Mouse (Mus musculus) thymus, postnatal 4 days (tissue): ENCODE data around the gene Grin3b.

Experiments
- DNase-seq: peaks from one replicate; pipeline ENCODE4 v3.0.0; 2021

Gene Grin3b

DNA sequence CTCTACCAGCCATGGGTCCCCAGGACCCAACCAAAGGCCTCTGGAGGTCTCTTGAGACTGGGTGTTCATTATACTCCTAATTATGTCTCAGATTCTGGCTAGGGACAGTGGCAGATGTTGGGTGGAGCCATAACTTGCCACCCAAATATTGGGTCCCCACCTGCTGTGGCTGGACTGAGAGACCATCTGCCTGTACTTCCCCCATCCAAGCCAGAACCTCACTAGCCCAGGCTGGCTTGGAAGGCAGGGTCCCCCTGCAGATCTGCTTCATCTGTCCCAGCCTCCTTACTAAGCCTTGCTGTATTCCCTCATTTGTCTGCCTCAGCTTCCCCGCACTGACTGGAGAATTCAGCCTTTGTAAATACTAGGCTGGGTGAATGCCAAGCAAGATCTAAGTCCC, 2.3 kb upstream of the Grin3b start:
- no peak for DNase-seq

DNA sequence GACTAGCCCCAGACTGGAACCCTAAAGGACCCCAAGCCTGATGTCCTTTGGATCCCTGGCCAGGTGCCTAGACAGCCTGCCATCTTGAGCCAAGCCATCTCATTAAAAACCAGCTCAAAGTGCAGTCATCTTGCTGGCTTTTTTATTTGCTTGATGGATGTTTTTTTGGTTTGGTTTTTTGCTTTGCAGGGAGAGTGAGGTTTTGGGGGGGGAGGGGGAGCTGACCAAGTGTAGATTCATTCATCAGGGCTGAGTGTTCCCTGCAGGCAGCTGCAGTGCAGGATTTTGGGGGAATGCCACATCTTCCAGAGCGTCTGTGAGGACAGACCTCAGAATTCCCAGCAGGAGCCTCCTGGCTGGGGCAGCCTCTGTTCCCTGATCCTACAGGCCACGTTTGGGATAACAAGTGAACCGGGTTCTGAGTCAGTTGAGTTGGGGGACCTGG, 1.4 kb upstream of the Grin3b start:
- no peak for DNase-seq

DNA sequence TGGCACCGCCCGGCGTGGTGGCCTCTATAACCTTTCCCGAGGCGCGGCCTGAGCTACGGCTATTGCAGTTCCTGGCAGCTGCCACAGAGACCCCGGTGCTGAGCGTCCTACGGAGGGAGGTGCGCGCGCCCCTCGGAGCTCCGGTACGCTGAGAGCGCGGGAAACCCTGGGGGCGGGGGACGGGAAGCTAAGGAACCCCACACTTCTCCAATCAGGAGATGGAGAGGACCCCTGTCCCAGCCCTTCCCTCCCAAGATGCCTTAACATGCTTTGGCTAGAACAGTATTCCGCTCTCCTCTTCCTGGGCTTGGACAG, 625 bp downstream of the Grin3b start:
- no peak for DNase-seq

DNA sequence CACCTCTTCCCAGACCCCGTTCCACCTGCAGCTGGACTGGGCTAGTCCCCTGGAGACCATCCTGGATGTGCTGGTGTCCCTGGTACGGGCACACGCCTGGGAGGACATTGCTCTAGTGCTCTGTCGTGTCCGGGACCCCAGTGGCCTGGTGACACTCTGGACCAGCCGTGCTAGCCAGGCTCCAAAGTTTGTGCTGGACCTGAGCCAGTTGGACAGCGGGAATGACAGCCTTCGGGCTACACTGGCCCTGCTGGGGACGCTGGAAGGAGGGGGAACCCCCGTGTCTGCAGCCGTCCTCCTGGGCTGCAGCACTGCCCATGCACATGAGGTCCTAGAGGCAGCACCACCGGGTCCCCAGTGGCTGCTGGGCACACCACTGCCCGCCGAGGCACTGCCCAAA, 2.3 kb downstream of the Grin3b start:
- DNase-seq = no peak

DNA sequence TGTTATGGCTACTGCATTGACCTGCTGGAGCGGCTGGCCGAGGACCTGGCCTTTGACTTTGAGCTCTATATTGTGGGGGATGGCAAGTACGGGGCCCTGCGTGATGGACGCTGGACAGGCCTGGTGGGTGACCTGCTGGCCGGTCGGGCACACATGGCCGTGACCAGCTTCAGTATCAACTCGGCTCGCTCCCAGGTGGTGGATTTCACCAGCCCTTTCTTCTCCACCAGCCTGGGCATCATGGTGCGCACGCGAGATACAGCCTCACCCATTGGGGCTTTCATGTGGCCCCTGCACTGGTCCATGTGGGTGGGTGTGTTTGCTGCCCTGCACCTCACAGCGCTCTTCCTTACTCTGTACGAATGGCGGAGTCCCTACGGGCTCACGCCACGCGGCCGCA, 3.6 kb downstream of the Grin3b start:
- DNase-seq = no peak

DNA sequence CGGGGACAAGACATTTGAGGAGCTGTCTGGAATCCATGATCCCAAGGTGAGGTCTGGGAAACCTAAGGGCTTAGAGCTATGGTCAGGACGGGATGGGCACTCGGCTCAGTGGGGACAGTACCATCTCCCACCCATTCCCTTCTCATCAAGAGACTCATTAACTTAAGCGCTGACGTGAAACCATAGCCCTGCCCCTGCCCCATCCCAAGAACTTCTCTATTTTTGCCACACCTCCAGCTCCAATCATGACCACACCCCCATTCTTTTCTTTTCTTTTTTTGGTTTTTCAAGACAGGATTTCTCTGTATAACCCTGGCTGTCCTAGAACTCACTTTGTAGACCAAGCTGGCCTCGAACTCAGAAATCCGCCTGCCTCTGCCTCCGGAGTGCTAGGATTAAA, 4.2 kb downstream of the Grin3b start:
- DNase-seq = no peak

DNA sequence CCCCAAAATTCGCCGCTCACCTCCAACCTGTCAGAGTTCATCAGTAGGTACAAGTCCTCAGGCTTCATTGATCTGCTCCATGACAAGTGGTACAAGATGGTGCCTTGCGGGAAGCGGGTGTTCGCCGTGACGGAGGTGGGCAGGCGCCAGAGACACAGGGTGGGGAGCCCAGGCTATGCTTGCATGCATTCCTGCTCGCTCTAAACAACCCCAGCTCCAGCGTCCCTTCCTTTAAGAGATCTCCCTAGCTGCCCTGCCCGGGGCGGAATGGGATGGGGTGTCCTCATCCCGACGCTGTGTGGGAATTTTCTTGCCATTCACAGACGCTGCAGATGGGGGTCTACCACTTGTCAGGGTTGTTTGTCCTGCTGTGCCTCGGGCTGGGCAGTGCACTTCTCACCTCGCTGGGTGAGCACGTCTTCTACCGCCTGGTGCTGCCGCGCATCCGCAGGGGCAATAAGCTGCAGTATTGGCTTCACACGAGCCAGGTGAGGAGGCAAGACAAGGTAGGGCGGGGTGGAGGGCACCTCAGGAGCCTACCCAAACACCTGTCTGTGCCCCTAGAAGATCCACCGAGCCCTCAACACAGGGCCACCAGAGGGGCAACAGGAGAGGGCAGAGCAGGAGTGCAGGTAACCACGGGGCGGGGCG, 5.7 kb downstream of the Grin3b start:
- no peak for DNase-seq

DNA sequence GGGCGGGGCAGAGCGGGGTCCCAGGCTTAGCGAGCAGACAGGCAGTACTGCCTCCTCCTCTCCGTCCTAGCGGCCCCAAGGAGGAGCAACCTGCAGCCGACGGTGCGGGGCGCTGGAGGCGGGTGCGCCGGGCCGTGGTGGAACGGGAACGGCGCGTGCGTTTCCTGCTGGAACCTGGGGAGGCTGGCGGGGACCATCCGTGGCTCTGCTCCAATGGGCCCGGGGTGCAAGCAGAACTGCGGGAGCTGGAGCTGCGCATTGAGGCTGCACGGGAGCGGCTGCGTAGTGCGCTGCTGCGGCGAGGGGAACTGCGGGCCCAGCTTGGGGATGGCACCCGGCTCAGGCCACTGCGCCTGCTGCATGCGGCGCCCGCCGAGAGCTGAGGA, 6.2 kb downstream of the Grin3b start:
- no peak for DNase-seq

DNA sequence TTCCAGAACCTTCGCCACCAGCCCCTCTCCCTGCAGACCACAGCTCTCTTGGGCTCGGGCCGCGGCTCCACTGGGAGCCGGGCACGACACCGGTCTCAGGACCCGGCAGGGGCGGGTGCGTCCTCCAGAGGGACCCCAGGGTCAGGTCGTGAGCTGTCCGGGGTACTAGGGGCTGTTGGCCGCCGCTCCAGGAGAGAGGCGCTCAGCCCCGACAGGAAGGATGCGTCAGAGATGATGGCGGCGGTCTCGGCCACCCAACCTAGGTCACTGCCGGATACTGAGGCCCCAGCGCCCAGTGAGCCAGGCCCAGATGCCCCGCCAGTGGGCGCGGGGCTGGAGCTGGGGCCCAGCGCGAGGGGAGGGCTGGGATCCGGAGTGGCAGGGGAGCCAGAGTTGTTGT, 6.8 kb downstream of the Grin3b start:
- DNase-seq = no peak

DNA sequence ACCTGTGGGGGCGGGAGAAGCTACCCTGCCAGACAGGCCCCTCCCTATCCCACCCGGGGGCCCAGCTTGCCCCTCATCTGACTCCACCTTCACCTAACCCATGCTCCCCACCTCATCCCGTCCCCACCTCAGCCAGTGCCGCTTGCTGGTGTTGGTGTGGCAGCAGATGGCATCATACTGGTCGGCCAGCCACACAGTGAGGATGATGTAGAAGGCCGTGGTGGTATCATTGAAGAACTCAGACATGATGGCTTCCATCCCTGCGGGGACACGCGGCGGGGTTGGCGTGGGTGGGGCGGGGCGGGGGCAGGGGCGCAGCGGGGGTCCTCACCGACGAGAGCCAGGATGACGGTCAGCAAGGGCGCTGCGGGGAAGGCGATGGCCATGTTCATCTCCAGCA, 7.5 kb downstream of the Grin3b start:
- DNase-seq = no peak

DNA sequence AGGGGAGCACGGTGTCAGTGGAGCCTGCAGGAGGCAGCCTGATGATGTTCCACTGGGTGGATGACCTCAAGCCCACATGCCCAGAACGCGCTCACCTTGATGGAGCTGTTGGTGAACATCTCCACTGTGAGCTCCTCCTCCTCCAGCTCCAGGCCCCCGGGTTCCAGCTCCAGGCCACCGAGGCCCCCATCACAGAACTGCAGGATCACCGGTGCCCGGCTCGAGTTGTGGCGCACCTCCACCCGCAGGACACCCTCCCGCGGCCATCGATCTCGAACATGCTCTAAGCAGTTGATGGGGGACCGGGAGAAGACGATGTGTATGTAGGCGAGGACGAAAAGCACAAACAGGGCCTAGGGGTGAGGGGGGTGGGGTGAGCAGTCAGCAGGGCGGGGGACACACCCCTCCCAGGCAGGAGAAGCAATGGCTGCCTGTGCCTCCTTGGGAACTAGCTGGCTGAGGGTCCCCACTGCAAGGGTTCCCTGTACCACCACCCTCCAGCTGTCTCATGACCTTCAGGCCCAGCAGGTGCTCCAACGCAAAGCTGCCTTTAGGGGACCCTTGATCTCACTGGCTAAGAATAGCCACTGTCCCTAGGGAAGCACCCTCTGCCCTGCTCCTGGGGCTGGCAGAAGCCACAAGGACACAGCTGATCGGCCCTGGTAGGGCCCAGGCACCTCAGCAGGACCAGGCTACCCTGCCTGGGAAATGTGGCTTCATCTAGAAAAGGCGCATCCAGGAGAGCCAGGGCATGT, 9.1 kb downstream of the Grin3b start:
- peak; percentile 16 for DNase-seq

DNA sequence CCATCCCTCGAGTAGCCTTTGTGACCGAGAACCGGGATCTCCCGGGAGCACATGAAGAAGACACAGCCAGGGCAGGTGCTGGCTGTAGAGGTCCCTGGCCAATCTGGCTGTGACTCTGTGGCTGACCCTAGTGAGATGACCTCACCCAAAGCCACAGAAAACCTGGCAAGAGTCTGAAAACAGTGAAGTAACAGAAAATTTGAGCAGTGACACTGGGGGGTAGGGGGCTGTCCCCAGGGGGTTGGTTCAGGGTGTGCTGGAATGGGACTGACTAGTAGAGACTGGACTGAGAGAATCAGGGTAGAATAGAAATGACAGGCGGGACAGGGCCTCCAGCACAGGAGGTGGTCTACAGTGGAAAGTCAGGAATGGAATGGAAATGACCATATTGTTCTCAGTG, 12.7 kb downstream of the Grin3b start:
- DNase-seq = no peak

DNA sequence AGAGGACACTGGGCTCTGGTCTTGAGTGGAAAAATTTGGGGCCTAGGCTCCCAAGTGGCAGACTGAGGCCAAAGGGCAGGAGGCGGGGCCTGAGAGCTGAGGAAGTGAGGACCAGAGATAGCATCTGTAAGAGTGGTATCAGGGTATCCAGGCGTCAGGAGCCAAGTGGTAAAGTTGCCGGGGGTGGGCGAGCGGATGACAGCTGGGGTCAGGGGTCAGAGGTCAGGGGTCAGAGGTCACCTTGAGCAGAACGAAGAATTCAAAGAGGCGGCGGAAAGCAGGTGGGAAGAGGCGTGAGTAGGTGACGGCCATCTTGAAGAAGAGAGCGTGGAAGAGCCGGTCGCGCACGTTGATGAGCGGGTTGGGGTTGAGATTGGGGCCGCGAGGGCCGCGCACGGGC, 13.2 kb downstream of the Grin3b start:
- DNase-seq = peak; percentile 86

DNA sequence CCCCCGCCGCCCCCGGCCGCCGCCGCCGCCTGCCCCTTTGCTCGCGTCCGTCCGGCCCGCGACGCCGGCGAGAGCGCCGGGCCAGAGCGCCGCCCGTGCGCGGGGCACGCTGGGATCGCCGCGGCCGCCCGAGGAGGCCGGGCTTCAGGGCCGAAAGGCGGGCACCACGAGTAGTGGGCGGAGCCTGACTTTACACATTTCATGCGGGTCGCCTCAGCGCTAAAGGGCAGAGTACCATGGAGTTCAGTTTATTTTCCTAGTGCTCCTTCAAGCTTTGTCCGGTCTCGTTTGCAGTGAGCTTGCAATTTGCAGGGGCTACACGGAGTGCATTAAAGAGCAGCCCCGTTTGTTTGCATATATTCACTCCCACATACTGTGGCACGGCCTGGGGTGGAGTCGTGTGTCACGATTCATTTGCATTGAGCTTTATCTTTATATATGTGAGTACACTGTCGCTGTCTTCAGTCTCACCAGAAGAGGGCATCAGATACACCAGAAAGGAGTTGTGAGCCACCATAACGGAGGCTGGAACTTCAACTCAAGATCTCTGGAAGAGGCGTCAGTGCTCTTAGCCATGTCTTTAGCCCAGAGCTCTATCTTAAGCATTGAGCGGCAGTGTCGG, 13.8 kb downstream of the Grin3b start, which contains the start of gene Tmem259:
TSS of gene Tmem259 (minus strand) at position 136 of the 622 bp plus-strand sequence.
- peak; percentile 91 for DNase-seq

DNA sequence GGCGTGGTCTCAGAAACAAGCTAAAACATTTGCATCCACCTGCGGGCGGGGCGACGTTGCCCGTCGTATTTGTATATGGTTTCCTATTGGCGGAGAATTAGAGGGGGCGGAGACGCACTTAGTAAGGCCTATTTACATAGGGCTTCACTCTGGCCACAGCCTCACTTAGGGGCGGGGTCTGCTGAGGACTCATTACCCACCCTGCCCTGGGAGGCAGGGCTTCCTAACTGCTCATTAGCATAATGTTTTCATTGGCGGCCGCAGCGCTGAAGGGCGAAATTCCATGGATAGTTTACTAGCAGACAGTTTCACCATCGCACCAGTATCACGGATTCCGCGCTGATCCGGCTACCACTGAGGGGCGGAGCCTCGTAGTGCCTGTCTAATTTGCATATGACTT, 14.4 kb downstream of the Grin3b start:
- peak; percentile 94 for DNase-seq

DNA sequence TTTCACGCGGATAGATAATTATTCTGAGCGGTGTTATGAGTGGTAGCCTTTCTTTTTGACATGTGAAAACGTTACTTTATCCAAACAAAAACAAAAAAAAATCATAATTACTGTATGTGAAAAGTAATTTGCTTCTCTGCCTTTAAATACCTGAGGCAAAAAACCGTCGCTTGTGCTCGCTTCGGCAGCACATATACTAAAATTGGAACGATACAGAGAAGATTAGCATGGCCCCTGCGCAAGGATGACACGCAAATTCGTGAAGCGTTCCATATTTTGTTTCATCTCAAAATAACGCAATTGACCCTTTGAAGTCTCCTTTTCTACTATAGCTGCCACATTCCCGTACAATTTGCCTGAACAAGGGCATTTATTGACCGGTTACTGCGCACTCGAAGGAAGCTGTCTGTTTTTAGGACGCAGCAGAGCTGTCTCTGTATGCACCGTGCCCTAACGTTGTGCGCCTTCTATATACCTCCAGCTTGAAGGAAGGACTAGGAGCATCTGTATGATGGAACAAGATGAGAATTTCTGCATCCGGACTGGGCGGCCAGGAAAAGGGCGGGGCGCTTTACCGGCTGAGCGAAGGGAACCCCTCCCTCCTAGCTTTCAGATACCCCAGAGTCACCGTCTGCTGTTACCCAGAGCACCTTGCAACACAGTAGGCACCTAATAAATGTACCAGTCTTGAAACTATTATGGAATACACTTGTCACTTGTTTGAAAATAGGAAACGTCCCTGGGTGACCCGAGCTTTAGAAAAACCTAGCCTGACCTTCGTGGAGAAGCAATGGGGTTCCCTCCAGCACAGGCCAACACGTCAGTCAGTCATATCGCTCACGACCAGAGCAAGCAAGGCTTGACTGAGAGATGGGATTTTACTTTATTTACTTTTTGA, 15.1 kb downstream of the Grin3b start:
- DNase-seq = peak; percentile 81

DNA sequence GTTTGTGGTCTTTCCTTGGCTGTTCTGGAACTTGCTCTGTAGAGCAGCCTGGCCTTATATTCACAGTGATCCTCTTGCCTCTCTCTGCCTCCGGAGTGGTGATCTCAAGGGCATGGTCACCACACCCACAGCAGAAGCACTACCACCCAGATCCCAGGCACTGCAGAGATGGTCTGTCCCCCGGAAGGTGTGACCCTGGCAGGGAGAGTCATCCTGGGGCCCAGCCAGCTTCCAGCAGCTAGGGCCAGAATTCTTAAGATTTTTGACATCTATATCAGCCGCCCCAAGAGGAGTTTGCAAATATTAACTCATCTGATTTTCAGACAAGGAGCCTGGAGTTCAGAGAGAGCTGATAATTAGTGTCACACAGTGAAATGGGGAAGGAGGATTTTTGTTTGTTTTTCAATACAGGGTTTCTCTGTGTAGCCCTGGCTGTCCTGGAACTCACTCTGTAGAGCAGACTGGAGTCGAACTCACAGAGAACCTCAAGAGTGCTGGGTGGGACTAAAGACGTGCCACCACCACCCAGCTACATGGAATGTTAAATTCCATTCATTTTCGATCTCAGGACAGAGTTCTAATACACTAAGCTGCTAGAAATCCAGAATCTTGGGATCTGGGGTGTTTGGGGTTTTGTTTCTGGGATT, 15.8 kb downstream of the Grin3b start:
- no peak for DNase-seq

DNA sequence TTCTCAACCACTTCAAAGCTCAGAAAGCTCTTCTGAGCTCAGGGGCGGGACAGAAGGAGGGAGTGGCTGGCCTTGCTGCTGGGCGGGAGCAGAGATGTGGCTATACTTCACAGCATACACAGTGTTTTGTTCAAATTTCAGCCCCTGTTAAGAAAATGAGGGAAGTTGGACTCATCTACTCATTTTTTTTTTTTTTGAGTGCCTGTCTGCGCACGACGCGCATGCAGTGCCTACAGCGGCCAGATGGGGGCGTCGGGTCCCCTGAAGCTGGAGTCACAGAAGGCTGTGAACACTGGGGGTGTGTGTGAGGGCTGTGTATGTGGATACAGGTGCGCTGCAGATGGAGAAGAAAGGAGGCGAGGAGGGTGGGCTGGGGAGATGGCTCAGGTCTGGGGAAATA, 16.4 kb downstream of the Grin3b start:
- DNase-seq = peak; percentile 97

DNA sequence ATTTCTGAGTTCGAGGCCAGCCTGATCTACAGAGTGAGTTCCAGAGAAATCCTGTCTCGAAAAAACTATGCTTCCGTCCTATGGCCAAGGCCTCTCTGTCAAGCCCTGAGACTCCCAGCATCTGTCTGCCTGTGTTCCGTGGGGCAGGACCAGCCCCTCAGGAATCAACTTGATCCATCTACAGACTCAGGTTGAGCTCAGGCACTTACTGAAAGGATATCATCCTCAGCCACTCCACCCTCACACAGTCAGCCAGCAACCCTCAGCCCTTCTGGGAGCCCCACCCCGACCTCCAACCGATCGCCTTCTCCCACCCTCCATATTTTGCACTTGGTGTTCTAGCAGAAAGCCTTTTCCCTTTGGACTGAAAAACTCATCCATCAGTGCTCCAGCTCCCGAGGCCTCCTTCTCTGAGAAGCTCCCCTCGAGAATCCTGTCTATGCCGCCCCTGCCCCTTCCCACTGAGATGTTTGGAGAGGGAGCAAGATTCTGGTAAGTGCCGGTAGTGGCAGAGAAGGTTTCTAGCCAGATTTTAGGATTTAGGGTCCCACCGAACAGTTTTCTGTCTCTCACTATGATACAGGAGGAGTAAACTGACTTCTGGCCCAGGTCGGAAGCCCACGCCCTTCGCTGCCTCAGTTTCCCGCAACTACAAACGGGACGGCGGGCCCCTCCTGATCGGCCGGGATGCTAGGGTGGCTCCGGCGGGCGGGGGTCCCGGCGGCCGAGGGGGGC, 17.4 kb downstream of the Grin3b start:
- no peak for DNase-seq

DNA sequence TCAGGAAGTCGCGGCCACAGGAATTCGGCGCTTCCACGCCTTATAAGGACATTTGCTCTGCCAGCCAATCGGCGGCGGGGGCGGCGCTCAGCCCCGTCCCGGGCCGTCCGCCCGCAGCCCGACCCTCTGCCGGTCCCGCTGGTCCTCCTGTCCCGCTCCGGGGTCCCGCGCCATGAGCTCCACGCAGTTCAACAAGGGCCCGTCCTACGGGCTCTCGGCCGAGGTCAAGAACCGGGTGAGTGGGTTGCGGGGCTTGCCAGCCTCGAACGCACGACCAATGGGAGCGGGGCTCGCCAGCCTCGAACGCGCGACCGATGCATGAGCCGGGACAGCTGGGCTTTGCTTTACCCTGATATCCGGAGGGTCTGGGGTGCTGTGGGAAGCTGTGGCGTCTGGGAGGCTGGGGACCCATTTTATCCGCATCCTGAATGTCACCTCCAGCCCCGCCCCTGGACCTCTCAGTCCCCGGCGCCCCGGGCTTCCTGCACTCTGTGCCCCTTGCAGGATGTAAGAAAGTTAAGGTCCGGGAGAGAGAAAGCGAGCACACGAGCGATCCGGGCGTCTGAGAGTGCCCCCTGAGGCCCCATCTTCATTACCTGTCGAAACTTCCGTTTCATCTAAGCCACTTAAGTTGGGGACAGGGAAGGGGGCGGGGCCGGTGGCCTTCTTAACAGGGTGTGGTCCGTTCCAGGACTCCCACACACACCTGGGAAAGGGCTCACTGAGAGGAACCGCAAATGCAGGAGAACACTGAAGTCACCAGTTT, 18.2 kb downstream of the Grin3b start, which contains the start of gene Cnn2:
TSS of gene Cnn2 (plus strand) at position 79 of the 766 bp plus-strand sequence.
- peak; percentile 74 for DNase-seq

DNA sequence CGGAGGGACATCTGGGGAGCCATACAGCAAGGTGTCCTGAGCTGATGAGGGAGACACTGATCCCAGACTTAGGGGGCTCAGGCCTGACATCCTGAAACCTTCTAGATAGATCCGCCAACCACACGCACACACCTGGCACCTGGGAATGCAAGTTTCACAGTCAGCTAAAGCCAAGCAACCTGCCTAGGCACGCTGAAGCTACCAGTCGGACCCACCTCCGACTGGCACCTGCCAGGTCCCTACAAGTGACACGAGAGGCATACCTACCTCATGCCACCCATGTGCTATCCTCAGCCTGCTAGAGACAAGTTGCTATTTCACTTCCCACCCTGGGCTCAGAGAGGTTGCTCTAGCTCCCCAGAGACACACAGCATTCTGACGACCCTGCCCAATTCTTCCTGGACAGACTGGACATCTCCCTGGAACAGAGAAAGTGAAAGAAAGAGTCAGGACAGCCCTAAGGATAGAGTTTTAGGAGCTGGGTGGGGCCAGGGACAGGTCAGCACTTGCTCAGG, 18.8 kb downstream of the Grin3b start:
- no peak for DNase-seq
